Mouse (Mus musculus) hindbrain, embryonic 10.5 days (tissue): ENCODE data around the gene Acsl5. TPM values are rescaled to one million over a fixed set of nuclear protein-coding genes. Genes with fewer than 3 reads are reported as not detected.

ENCODE experiments used
- DNase-seq: peaks from one replicate; pipeline ENCODE4 v3.0.0-alpha.2; 2017; ENCODE audit warnings: low spot score
- H3K27ac ChIP-seq: fragments of 300-500 bp; sonication (generic); 2 replicates; pipeline ENCODE4 v1.5.1; 2016; ENCODE audit warnings: mild to moderate bottlenecking, moderate library complexity
- H3K27me3 ChIP-seq: fragments of 300-500 bp; sonication (generic); 2 replicates; pipeline ENCODE4 v1.6.1; 2016; ENCODE audit warnings: mild to moderate bottlenecking; ENCODE audit not compliant: poor library complexity, insufficient read depth, severe bottlenecking
- H3K36me3 ChIP-seq: fragments of 300-500 bp; sonication (generic); 2 replicates; pipeline ENCODE4 v1.6.1; 2016; ENCODE audit warnings: mild to moderate bottlenecking, moderate library complexity
- H3K4me1 ChIP-seq: fragments of 300-500 bp; sonication (generic); replicated peaks from 2 replicates; pipeline ENCODE4 v1.6.1; 2016; ENCODE audit warnings: mild to moderate bottlenecking
- H3K4me3 ChIP-seq: fragments of 300-500 bp; sonication (generic); 2 replicates; pipeline ENCODE4 v1.5.1; 2016; ENCODE audit warnings: mild to moderate bottlenecking, moderate library complexity
- H3K9me3 ChIP-seq: fragments of 300-500 bp; sonication (generic); 2 replicates; pipeline ENCODE4 v1.6.1; 2016; ENCODE audit warnings: mild to moderate bottlenecking, moderate library complexity
- WGBS: fragments of 180-500 bp; shearing (Covaris S2); methylation state at CpG from one replicate; pipeline ENCODE4 v1.1.7; 2016; 5-methylcytosine and 5-hydroxymethylcytosine counted together
- polyA plus RNA-seq: library from polyadenylated mRNA; unstranded; fragments of >200 nt; fragmentation: Nextera tagmentation; extraction: Ambion mirVana; gene quantifications from 2 replicates; pipeline ENCODE4 v1.2.1, GENCODE M21; 2016

The Acsl5 gene
- polyA plus RNA-seq, 1 experiment from 2014 or later: 20.5 TPM

DNA sequence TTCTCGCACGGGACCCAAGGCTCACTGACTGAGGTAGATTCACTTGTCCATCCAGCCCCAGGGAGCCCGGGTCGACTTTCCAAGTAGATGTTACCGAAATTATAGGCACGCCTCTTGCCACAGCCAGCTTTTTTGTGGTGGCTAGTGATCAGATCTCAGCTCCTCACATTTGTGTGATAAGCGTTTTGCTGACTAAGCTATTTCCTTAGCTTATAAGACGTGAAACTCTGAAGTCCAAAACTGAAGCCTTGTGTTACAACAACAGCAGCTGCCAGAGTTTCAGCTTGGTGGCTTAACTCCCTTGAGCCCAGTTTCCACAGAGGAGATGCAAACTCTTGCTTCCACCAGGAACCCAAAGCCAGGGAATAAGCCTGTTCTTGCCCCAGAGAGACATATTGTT lies 70.9 kb downstream of the Acsl5 start:
- peaks cover 28% of the 10 kb centered on the region for H3K36me3 ChIP-seq

GRCm38 (mm10) chr19:55327510-55327909 lies 75.8 kb downstream of the Acsl5 start:
- peaks cover 66% of the 10 kb centered on the region for H3K36me3 ChIP-seq

More for the DNA sequence above, 70.9 kb downstream of the Acsl5 start:
- Histone ChIP-seq H3K4me1 (0 out of 2 replicates have a peak, but pooled peaks cover 3% of the 10 kb centered on the region), H3K27me3 (no peaks in the 10 kb centered on the region), H3K4me3 (no peak overlapping the region), H3K27ac (no peak overlapping the region), H3K9me3 (no peaks in the 10 kb centered on the region)
- 95% methylated on average over 8 of the region's 8 CpGs for WGBS
- DNase-seq: no peak

DNA sequence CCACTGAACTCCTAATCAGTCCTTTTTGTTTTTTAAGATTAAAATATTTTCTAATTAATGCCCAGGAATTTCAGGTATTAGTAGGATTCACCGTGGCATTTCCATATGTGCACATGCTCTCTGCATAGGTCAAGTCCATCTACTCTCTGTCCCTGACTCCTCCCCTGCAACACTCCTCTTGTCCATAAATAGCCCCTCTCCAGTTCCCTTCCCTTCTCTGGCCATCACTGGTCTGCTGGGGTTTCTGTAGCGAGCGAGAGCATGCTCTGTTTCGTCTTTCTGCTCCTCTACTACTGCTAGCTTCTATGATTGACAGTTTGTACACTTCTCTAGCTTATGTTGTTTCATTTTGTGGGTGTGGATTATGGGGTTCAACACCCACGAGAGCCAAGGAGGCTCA lies 80.0 kb downstream of the Acsl5 start:
- WGBS: 91% methylated on average over 5 of the region's 5 CpGs
- H3K36me3 ChIP-seq: peaks cover 44% of the 10 kb centered on the region
- no peak for DNase-seq
- no peaks in the 10 kb centered on the region for H3K4me1 ChIP-seq
- H3K27me3 ChIP-seq: no peaks in the 10 kb centered on the region
- no peaks in the 10 kb centered on the region for H3K9me3 ChIP-seq
- H3K4me3 ChIP-seq: no peak overlapping the region
- no peak overlapping the region for H3K27ac ChIP-seq

More at GRCm38 (mm10) chr19:55327510-55327909, 75.8 kb downstream of the Acsl5 start:
- 92% methylated on average over 4 of the region's 4 CpGs for WGBS
- H3K27me3 ChIP-seq: no peaks in the 10 kb centered on the region
- H3K4me1 ChIP-seq: no peaks in the 10 kb centered on the region
- H3K9me3 ChIP-seq: no peaks in the 10 kb centered on the region
- no peak overlapping the region for H3K27ac ChIP-seq
- H3K4me3 ChIP-seq: no peak overlapping the region
- no peak for DNase-seq

DNA sequence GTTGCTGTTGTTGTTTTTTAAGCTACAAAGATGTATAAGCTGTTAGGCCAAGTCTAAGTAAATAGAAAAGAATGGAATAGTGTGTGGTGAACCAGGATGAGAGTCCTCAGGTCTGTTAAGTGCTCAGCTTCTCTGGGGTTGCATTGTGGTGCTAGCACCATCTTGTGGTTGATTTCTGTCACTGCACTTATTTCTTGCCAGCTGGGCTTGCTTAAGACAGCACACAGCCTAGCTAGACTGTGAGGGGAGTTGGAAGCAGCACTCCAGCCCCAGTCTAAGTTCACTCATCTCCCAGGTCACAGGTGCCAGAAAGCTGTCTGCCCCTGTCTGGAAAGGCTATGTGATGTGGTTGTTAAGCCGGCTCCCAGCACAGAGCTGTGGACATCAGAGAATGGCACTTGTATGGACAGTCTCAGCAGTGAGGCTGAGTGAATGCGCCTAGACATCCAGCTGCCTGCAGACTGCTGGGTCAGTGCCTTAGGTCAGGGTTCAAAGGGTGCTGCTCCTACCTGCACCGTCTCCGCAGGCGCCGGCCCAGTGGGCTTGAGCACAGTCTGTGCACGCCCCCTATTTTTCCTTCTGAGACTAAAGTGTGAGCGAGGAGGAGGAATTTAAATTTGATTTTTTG lies 81.0 kb downstream of the Acsl5 start:
- Histone ChIP-seq H3K27ac (no peak overlapping the region), H3K4me1 (no peaks in the 10 kb centered on the region), H3K9me3 (no peaks in the 10 kb centered on the region), H3K27me3 (no peaks in the 10 kb centered on the region), H3K36me3 (peaks cover 41% of the 10 kb centered on the region), H3K4me3 (no peak overlapping the region)
- WGBS: 89% methylated on average over 8 of the region's 8 CpGs
- peak; percentile 68 for DNase-seq

DNA sequence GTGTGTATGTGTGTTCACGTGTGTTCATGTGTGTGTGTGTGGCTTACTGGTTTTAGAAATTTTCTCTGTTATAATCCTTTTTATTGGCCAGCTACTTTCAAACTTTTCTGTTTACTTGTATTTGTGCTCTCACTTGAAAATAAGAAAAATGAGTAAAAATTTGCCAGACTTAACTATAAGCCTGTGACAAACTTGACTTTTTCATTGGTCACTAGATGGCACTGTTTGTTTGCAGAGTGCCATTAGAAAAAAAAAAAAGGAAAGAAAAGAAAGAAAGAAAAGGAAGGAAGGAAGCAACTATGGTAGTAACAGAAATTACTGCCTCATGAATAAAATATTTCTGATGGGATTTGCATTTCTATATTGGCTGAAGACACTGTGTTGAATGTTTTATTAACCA lies 84.1 kb downstream of the Acsl5 start:
- WGBS: 93% methylated on average over 1 of the region's 1 CpGs
- DNase-seq: no peak

GRCm38 (mm10) chr19:55336441-55336840 lies 84.7 kb downstream of the Acsl5 start:
- H3K36me3 ChIP-seq: peaks cover 6% of the 10 kb centered on the region
- no peaks in the 10 kb centered on the region for H3K27me3 ChIP-seq
- WGBS: 92% methylated on average over 12 of the region's 12 CpGs
- H3K4me1 ChIP-seq: no peaks in the 10 kb centered on the region
- H3K4me3 ChIP-seq: no peak overlapping the region
- no peaks in the 10 kb centered on the region for H3K9me3 ChIP-seq
- no peak for DNase-seq
- no peak overlapping the region for H3K27ac ChIP-seq

More for the DNA sequence above, 84.1 kb downstream of the Acsl5 start:
- no peaks in the 10 kb centered on the region for H3K9me3 ChIP-seq
- no peak overlapping the region for H3K4me3 ChIP-seq
- peaks cover 11% of the 10 kb centered on the region for H3K36me3 ChIP-seq
- H3K27me3 ChIP-seq: no peaks in the 10 kb centered on the region
- H3K4me1 ChIP-seq: no peaks in the 10 kb centered on the region
- H3K27ac ChIP-seq: no peak overlapping the region

- Histone ChIP-seq H3K36me3 (0 out of 2 replicates have a peak, but pooled peaks cover 3% of the 10 kb centered on the region), H3K4me3 (no peak overlapping the region), H3K4me1 (no peaks in the 10 kb centered on the region), H3K9me3 (no peaks in the 10 kb centered on the region), H3K27me3 (no peaks in the 10 kb centered on the region), H3K27ac (no peak overlapping the region)
- 90% methylated on average over 9 of the region's 9 CpGs for WGBS
- DNase-seq: no peak
These were observed 85.3 kb downstream of the Acsl5 start for GRCm38 (mm10) chr19:55337066-55337465.

- no peak for DNase-seq
- no peaks in the 10 kb centered on the region for H3K27me3 ChIP-seq
- peaks cover 7% of the 10 kb centered on the region; the same call in 1 of the 2 replicates for H3K36me3 ChIP-seq
- H3K4me1 ChIP-seq: no peaks in the 10 kb centered on the region
- H3K27ac ChIP-seq: no peak overlapping the region
- H3K4me3 ChIP-seq: no peak overlapping the region
- no peaks in the 10 kb centered on the region for H3K9me3 ChIP-seq
- WGBS: 91% methylated on average over 10 of the region's 10 CpGs
These were observed 85.9 kb downstream of the Acsl5 start for GRCm38 (mm10) chr19:55337664-55338063.

GRCm38 (mm10) chr19:55340521-55340920 lies 88.8 kb downstream of the Acsl5 start:
- Histone ChIP-seq H3K27me3 (no peaks in the 10 kb centered on the region), H3K4me3 (no peak overlapping the region), H3K4me1 (no peaks in the 10 kb centered on the region), H3K27ac (no peak overlapping the region), H3K36me3 (peaks cover 10% of the 10 kb centered on the region; the same call in 1 of the 2 replicates), H3K9me3 (no peaks in the 10 kb centered on the region)
- no peak for DNase-seq
- WGBS: 95% methylated on average over 6 of the region's 6 CpGs

GRCm38 (mm10) chr19:55341377-55341776 lies 89.6 kb downstream of the Acsl5 start:
- WGBS: 83% methylated on average over 3 of the region's 3 CpGs
- no peak for DNase-seq

DNA sequence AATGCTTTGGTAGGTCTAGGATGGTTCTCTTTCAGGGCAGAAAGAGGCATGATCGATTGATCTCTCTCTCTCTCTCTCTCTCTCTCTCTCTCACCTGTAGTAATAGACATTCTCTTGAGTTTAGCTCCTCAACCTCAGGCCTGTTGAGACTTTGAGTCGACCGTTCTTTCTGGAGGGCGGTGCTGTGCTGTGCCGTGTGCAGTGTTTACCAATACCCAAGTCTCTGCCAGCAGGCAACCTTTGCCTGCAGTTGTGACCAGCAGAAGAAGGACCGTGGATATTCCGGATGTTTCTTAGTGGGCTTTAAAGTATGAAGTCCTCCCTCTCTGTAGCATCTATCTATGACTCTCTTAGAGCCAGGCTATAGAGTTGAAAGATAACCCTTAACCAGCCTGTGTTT lies 90.7 kb downstream of the Acsl5 start:
- Histone ChIP-seq H3K4me3 (no peak overlapping the region), H3K27ac (no peak overlapping the region), H3K9me3 (no peaks in the 10 kb centered on the region), H3K4me1 (no peaks in the 10 kb centered on the region), H3K27me3 (no peaks in the 10 kb centered on the region), H3K36me3 (peaks cover 10% of the 10 kb centered on the region; the same call in 1 of the 2 replicates)
- no peak for DNase-seq
- WGBS: 96% methylated on average over 7 of the region's 7 CpGs

More at GRCm38 (mm10) chr19:55341377-55341776, 89.6 kb downstream of the Acsl5 start:
- Histone ChIP-seq H3K36me3 (peaks cover 10% of the 10 kb centered on the region; the same call in 1 of the 2 replicates), H3K4me1 (no peaks in the 10 kb centered on the region), H3K9me3 (no peaks in the 10 kb centered on the region), H3K4me3 (no peak overlapping the region), H3K27ac (no peak overlapping the region), H3K27me3 (no peaks in the 10 kb centered on the region)

- Histone ChIP-seq H3K27me3 (no peaks in the 10 kb centered on the region), H3K36me3 (peaks cover 10% of the 10 kb centered on the region; the same call in 1 of the 2 replicates), H3K9me3 (no peaks in the 10 kb centered on the region), H3K27ac (no peak overlapping the region), H3K4me3 (no peak overlapping the region), H3K4me1 (no peaks in the 10 kb centered on the region)
- no peak for DNase-seq
- 91% methylated on average over 9 of the region's 9 CpGs for WGBS
These were observed 91.5 kb downstream of the Acsl5 start for GRCm38 (mm10) chr19:55343274-55343673.
